9 mouse cellular contexts compared by ENCODE assay signal in the genomic region with DNA sequence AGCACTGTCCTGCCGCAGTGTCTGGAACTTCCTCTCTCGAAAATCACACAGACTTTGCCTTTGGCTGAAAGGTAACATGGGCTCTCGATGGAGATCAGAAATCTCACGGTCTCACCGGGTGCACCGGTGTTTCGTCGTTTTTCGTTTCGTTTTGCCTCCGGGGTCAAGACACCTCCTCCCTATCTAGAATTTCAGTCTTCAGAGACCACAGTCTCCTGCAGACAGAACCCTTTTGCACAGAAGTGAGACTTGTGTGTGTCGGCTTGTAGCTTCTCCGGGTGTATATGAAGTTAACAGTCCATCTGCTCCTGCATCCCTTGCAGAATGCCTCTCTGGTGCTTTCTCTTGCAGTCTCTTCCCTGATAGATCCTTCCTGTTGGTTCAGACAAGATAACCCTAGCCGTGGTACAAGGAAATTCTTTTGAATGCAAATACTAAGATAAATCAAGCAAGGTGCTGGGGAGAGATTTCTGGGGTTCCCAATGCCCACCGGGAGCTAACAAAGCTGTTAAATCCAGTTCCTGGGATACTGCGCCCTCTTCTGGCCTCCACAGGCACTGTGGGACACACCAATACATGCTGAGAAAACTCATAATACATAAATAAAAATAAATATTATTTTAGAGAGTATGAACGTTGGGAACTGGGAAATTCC. TPM values are rescaled to one million over a fixed set of nuclear protein-coding genes. Genes with fewer than 3 reads are reported as not detected.
DNase-seq lines count a peak whose midpoint lies in the region; TF ChIP-seq lines count a peak whose summit lies in the region.
"Had no signal": no experiment of that assay in that cellular context is flagged by ENCODE, and none has a peak within 500 bp of the region (broad histone marks: within the 10 kb centered on the region; RNA-seq: fewer than 3 reads in every experiment).

No protein-coding gene starts in this region.

- peak; percentile 55 for TF ChIP-seq CTCF in gastrocnemius, adult 2 months (IDR thresholded peaks at IDR 0.05)

- peak overlapping the region; percentile 62 for H3K4me3 ChIP-seq in gastrocnemius, adult 2 months
- H3K4me3 ChIP-seq: stomach, embryonic 15.5 days had no signal

- peak; percentile 41 for DNase-seq in gastrocnemius, adult 2 months
- DNase-seq in gastrocnemius, adult 18-20 months (ENCODE audit: low spot score): no peak
- peak; percentile 49 for DNase-seq in retina, embryonic 14.5 days (ENCODE audit: low spot score)
- DNase-seq in retina, postnatal 1 day: no peak
- DNase-seq in frontal cortex, postnatal 25 days (ENCODE audit: low spot score in 2 of 2): peak; percentile 7 to 18
- peak; percentile 44 for DNase-seq in lung, postnatal 14 days
- DNase-seq in adipocyte (ENCODE audit: low spot score): no peak
- no peak for DNase-seq in gastrocnemius, postnatal 4 days (ENCODE audit: low spot score in 2 of 2)

- intact Hi-C loops in gastrocnemius, adult 2 months (cut with DNase I): no loop called here

- H3K27ac ChIP-seq in gastrocnemius, adult 2 months: no peak overlapping the region
- H3K27ac ChIP-seq: stomach, embryonic 15.5 days had no signal

RNA-seq across cellular contexts. Expression of a gene that starts 22.5 kb away (rescaled TPM):
- total RNA-seq in gastrocnemius, adult 2 months (2021): not detected
- not detected for total RNA-seq in gastrocnemius, adult 18-20 months (2021)
- total RNA-seq in gastrocnemius, postnatal 4 days (2021): not detected

RNA-seq across cellular contexts. Expression of a gene that starts 27.8 kb away (rescaled TPM):
- total RNA-seq in gastrocnemius, adult 2 months (2021): not detected
- total RNA-seq in gastrocnemius, adult 18-20 months (2021): not detected
- not detected for total RNA-seq in gastrocnemius, postnatal 4 days (2021)

RNA-seq across cellular contexts. Expression of a gene that starts 43.9 kb away (rescaled TPM):
- not detected for total RNA-seq in gastrocnemius, adult 2 months (2021)
- not detected for total RNA-seq in gastrocnemius, adult 18-20 months (2021)
- not detected for total RNA-seq in gastrocnemius, postnatal 4 days (2021)

Comparison
In these comparisons a context has a peak if more than half of its experiments do, and no peak if none do; other contexts are left out.
1. DNase-seq: peak in gastrocnemius, adult 2 months (single experiment), retina, embryonic 14.5 days (single experiment), frontal cortex, postnatal 25 days (2 of 2) and lung, postnatal 14 days (single experiment); none in gastrocnemius, adult 18-20 months (single experiment), retina, postnatal 1 day (single experiment), adipocyte (single experiment) and gastrocnemius, postnatal 4 days (0 of 2).